Mouse (Mus musculus): ENCODE measurements around the gene Hcfc1r1. TPM values are rescaled to one million over a fixed set of nuclear protein-coding genes. Genes with fewer than 3 reads are reported as not detected.

Hcfc1r1 gene
- polyA plus RNA-seq, 1 experiment from 2014 or later: 66.9 TPM

DNA sequence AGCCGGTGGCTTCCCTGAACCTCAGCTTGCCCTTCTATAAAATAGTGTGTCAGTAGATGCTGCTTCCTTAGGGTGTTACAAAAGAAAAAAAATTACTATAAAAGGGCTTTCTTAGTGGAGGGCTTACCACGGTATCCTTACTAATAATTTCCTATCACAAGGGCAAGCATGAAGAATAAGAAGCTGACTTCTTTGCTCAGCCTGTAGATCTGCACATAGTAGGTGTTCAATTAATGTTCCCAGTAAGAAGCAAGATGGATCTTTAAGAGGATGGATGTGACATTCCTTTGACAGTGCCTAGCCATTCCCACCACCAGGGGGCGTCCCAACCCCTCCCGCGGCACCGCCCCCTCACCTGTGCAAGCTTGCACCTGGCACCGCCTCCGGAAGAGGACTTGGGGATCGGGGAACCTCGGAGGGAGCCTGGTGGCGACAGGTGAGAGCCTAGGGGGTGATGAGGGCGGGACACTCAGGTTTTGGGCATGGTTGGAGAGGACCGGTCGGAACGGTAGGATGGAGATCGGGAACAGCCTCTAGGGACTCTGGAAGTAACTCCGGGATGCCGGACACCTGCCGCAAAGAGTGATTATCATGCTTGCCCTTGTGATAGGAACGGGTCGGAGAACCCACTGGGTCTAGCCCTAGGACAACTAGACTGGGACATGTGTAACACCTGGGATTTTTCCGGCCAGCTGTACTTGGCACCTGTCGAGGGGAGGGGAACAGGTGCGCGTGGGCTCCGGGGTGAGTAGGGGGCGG lies 13.1 kb upstream of the Hcfc1r1 start, which contains the start of gene Bicdl2:
Gene Bicdl2, plus strand, starts transcription at position 390 of the 759 bp plus-strand sequence.
- ATAC-seq (ENCODE audit: low FRiP score, low read depth): no peak
- no peaks in the 10 kb centered on the region for H3K36me3 ChIP-seq
- H3K4me1 ChIP-seq: 0 out of 2 replicates have a peak, but pooled peaks cover 9% of the 10 kb centered on the region
- H3K9me3 ChIP-seq: no peaks in the 10 kb centered on the region
- H3K4me3 ChIP-seq: peak within 1 kb of the TSS; percentile 11; the same call in 1 of the 2 replicates
- peaks cover 46% of the 10 kb centered on the region for H3K27me3 ChIP-seq
- 5% methylated on average over 27 of the region's 27 CpGs for WGBS
- H3K4me2 ChIP-seq (replicated peaks): peak within 1 kb of the TSS; percentile 38
- H3K27ac ChIP-seq: no peak within 1 kb of the TSS
- H3K9ac ChIP-seq: no peak within 1 kb of the TSS

- ATAC-seq (ENCODE audit: low FRiP score, low read depth): no peak
- peaks cover 46% of the 10 kb centered on the region for H3K27me3 ChIP-seq
- H3K4me2 ChIP-seq (replicated peaks): peak overlapping the region; percentile 38
Measured at GRCm38 (mm10) chr17:23660876-23661200, 12.6 kb upstream of the Hcfc1r1 start.

DNA sequence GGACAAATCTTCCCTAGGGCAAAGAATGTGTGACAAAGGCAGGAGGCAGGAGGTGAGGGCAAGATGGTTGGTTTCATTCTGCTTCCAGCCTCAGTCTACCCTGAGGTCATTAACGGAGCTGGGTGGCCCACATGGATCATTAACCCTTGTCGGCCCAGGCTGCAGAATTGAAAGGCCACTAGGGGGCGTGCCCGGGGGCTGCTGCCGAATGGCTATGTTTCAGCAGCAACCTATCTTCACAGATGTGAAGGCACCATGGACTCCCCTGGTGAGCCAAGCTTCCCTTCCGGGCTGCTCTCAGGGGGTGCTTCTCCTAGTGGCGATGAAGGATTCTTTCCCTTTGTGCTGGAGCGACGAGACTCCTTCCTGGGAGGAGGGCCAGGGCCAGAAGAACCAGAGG lies 11.9 kb upstream of the Hcfc1r1 start:
- H3K9ac ChIP-seq: no peak overlapping the region
- H3K27me3 ChIP-seq: peaks cover 46% of the 10 kb centered on the region
- WGBS: under 1% methylated on average over 9 of the region's 9 CpGs
- H3K4me1 ChIP-seq: 0 out of 2 replicates have a peak, but pooled peaks cover 9% of the 10 kb centered on the region
- H3K27ac ChIP-seq: no peak overlapping the region
- peaks cover 3% of the 10 kb centered on the region for H3K36me3 ChIP-seq
- H3K9me3 ChIP-seq: no peaks in the 10 kb centered on the region
- H3K4me3 ChIP-seq: no peak overlapping the region
- ATAC-seq (ENCODE audit: low FRiP score, low read depth): no peak
- H3K4me2 ChIP-seq (replicated peaks): no peak overlapping the region

More at GRCm38 (mm10) chr17:23660876-23661200, 12.6 kb upstream of the Hcfc1r1 start:
- Histone ChIP-seq H3K9ac (no peak overlapping the region), H3K4me1 (0 out of 2 replicates have a peak, but pooled peaks cover 9% of the 10 kb centered on the region), H3K4me3 (peak overlapping the region; percentile 11; the same call in 1 of the 2 replicates), H3K36me3 (no peaks in the 10 kb centered on the region), H3K9me3 (no peaks in the 10 kb centered on the region), H3K27ac (no peak overlapping the region)
- 2% methylated on average over 14 of the region's 14 CpGs for WGBS

GRCm38 (mm10) chr17:23664556-23665021 lies 8.8 kb upstream of the Hcfc1r1 start:
- ATAC-seq (ENCODE audit: low FRiP score, low read depth): peak; percentile 18; the same call in 1 of the 2 replicates
- H3K4me3 ChIP-seq: no peak overlapping the region

GRCm38 (mm10) chr17:23665511-23665910 lies 7.9 kb upstream of the Hcfc1r1 start:
- H3K4me2 ChIP-seq (replicated peaks): no peak overlapping the region
- no peaks in the 10 kb centered on the region for H3K9me3 ChIP-seq
- H3K27me3 ChIP-seq: peaks cover 29% of the 10 kb centered on the region
- ATAC-seq (ENCODE audit: low FRiP score, low read depth): no peak
- H3K36me3 ChIP-seq: peaks cover 42% of the 10 kb centered on the region
- H3K4me1 ChIP-seq: 0 out of 2 replicates have a peak, but pooled peaks cover 6% of the 10 kb centered on the region
- H3K9ac ChIP-seq: peak overlapping the region; percentile 51; the same call in 1 of the 2 replicates
- H3K27ac ChIP-seq: no peak overlapping the region
- H3K4me3 ChIP-seq: no peak overlapping the region
- WGBS: 77% methylated on average over 14 of the region's 14 CpGs

More at GRCm38 (mm10) chr17:23664556-23665021, 8.8 kb upstream of the Hcfc1r1 start:
- no peaks in the 10 kb centered on the region for H3K9me3 ChIP-seq
- 10% methylated on average over 5 of the region's 5 CpGs for WGBS
- no peak overlapping the region for H3K9ac ChIP-seq
- no peak overlapping the region for H3K27ac ChIP-seq
- H3K36me3 ChIP-seq: peaks cover 33% of the 10 kb centered on the region
- H3K4me2 ChIP-seq (replicated peaks): no peak overlapping the region
- peaks cover 38% of the 10 kb centered on the region for H3K27me3 ChIP-seq
- H3K4me1 ChIP-seq: 0 out of 2 replicates have a peak, but pooled peaks cover 9% of the 10 kb centered on the region

DNA sequence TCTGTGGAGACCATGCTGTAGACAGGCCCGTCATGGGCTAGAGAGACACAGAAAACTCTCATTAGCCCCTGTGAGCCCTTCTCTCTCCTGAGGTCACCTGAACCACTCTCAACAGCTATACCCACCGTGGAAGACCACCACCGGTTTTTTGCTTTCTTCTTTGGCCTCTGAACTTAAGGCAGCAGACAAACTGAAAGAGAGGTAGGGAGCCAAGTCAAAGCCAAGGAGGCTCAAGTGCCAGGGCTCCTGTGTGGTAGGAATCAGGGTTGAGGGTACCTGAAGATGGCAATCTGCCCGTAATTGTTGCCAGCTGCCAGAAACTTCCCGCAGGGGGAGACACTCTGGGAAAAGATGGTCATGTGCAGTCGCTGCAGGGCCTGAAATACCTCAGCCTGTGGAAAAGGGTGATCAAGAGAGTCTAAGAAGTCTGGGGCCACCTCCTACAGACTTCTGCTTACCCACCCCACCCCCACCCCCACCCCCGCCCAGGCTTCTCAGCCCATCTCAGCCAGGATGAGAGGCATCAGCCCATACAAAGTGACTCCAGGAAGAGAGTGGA lies 2.8 kb upstream of the Hcfc1r1 start:
- Histone ChIP-seq H3K9me3 (no peaks in the 10 kb centered on the region), H3K27ac (no peak overlapping the region), H3K4me3 (no peak overlapping the region), H3K9ac (no peak overlapping the region), H3K4me2 (replicated peaks) (no peak overlapping the region), H3K4me1 (peaks cover 22% of the 10 kb centered on the region), H3K27me3 (peaks cover 12% of the 10 kb centered on the region), H3K36me3 (peaks cover 44% of the 10 kb centered on the region)
- ATAC-seq (ENCODE audit: low FRiP score, low read depth): no peak
- WGBS: 85% methylated on average over 7 of the region's 7 CpGs

DNA sequence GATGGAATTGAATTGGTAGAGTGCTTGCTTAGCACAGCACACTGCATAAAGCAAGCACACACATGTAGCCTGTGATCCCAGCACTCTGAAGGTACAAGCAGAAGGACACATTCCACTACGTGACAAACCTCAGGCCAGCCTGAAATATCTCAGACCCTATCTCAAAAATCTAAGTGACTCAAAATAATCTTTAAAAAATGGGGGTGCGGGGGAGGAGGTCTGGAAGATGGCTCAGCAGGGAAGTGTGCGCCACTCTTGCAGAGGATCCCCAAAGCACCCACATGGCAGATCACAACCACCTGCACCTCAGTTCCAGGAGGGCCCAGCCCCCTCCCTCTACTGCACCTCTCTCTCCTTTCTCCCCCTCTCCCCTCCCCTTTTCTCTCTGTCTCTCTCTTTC lies 1.9 kb upstream of the Hcfc1r1 start:
- Histone ChIP-seq H3K9me3 (no peaks in the 10 kb centered on the region), H3K4me2 (replicated peaks) (no peak overlapping the region), H3K27ac (no peak overlapping the region), H3K27me3 (peaks cover 21% of the 10 kb centered on the region), H3K9ac (no peak overlapping the region), H3K4me3 (no peak overlapping the region), H3K4me1 (peaks cover 31% of the 10 kb centered on the region), H3K36me3 (peaks cover 41% of the 10 kb centered on the region)
- WGBS: 99% methylated on average over 3 of the region's 3 CpGs
- no peak for ATAC-seq (ENCODE audit: low FRiP score, low read depth)

DNA sequence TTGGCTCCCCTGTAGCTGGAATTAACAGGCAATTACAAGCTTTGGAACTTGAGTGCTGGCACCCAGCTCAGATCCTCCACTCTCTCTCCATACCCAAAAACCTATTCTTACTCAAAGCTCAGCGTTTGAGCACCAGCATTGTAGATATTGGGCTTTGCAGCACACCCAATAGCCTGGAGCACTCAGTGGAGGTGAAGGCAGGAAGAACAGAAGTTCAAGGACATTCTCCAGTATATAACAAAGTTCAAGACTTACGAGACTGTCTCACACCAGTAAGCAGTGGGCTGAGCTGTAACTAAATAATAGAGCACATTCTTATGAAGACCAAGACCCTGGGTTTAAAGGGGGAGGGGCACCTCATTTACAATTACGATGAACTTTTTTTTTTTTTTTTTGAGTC lies 635 bp upstream of the Hcfc1r1 start:
- Histone ChIP-seq H3K4me3 (peak overlapping the region; percentile 65), H3K27ac (no peak overlapping the region), H3K9me3 (no peaks in the 10 kb centered on the region), H3K4me1 (peaks cover 39% of the 10 kb centered on the region), H3K36me3 (peaks cover 28% of the 10 kb centered on the region), H3K9ac (peak overlapping the region; percentile 72; the same call in 1 of the 2 replicates), H3K4me2 (replicated peaks) (peak overlapping the region; percentile 95), H3K27me3 (peaks cover 24% of the 10 kb centered on the region)
- no peak for ATAC-seq (ENCODE audit: low FRiP score, low read depth)
- 57% methylated on average over 3 of the region's 3 CpGs for WGBS

DNA sequence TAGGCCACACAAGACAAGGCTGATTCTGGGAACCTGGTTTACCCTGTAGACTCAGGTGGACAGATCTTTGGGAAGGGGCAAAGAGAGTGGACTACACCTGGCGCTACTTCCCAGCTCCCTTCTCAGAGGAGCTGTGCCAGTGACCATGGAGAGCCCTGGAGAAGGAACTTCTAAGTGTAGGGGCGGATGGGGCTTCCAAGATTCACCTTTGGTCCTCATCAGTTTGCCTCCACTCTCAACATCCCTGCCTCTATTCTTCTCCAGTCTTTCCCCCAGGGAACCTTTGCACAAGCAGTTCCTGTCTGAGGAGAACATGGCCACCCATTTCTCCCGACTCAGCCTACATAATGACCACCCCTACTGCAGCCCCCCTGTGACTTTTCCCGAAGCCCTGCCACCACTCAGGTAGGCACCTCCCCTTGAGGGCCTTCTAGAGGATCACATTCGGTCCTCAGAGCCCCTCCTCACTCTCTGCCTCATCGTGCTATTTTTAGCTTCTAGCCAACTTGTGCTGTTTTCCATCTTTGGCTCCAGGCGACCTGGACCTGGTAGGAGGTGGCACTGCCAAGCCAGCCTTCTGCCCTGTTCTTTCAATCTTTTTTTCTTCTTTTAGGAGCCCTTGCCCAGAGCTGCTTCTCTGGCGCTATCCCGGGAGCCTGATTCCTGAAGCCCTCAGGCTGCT lies 1.0 kb downstream of the Hcfc1r1 start:
- no peak for ATAC-seq (ENCODE audit: low FRiP score, low read depth)
- WGBS: 35% methylated on average over 9 of the region's 9 CpGs
- H3K4me1 ChIP-seq: peaks cover 44% of the 10 kb centered on the region

DNA sequence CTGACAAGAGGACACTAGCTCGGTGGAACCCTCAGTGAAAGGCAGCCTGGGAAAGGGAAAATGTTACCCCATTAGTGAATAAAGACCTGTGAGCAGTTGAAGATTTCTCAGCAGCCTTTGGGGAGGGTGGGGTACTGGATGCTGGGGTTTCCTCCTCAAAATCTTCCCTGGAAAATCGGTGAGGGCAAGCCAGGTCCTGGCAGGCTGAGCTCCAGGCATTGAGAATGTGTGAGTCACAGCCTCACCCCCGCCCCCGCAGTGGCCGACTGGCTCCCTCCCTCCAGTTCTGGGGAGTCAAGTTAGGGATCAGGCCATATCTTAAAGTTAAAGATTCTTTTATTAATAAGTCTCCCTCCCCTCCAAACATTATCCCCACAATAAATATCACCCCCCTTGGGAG lies 1.7 kb downstream of the Hcfc1r1 start:
- no peak for ATAC-seq (ENCODE audit: low FRiP score, low read depth)
- H3K27me3 ChIP-seq: peaks cover 44% of the 10 kb centered on the region
- peaks cover 48% of the 10 kb centered on the region for H3K4me1 ChIP-seq
- H3K9me3 ChIP-seq: no peaks in the 10 kb centered on the region
- H3K36me3 ChIP-seq: peaks cover 6% of the 10 kb centered on the region
- peak overlapping the region; percentile 95 for H3K4me2 ChIP-seq (replicated peaks)
- H3K4me3 ChIP-seq: peak overlapping the region; percentile 65
- no peak overlapping the region for H3K27ac ChIP-seq
- WGBS: 26% methylated on average over 5 of the region's 5 CpGs
- peak overlapping the region; percentile 72; the same call in 1 of the 2 replicates for H3K9ac ChIP-seq

More for the DNA sequence above, 1.0 kb downstream of the Hcfc1r1 start:
- H3K36me3 ChIP-seq: peaks cover 13% of the 10 kb centered on the region
- peak overlapping the region; percentile 65 for H3K4me3 ChIP-seq
- peak overlapping the region; percentile 72 for H3K9ac ChIP-seq
- peak overlapping the region; percentile 95 for H3K4me2 ChIP-seq (replicated peaks)
- no peaks in the 10 kb centered on the region for H3K9me3 ChIP-seq
- H3K27ac ChIP-seq: no peak overlapping the region
- peaks cover 37% of the 10 kb centered on the region for H3K27me3 ChIP-seq

DNA sequence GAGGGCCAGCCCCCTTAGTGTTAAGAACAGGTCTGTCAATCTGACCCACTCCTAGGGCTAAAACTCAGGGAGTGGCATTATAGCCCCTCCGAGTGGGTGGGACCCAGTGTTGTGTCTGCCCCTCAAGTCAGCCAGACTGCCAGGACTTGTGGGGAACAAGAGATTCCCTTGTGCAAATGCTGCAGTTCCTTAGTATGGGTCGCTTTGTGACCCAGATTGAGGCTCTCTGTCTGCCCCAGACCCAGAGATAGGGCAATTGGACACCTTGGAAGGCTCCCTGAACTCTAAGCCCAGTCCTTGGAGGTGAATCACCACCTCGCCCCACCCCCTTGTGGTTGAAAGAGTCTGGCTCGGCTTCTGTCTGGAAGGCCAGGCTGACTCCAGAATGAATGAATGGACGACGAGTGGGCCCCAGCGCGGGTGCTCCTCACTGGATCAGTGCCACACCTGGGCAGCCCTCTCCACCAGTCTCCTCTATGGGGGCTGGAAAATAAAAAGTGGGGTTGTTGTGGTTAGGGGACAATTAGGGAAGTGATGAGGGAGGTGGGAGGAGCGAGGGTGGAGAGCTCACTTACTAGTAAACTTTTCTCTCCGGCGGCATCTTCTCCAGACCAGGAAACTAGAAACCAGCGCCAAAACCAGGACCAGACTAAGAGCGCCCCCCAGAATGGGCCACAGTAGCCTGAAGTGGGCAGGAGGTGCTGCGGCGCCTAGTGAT lies 2.3 kb downstream of the Hcfc1r1 start:
- ATAC-seq (ENCODE audit: low FRiP score, low read depth): no peak
- H3K9me3 ChIP-seq: no peaks in the 10 kb centered on the region
- H3K27ac ChIP-seq: no peak overlapping the region
- WGBS: 10% methylated on average over 15 of the region's 15 CpGs
- no peaks in the 10 kb centered on the region for H3K36me3 ChIP-seq
- peaks cover 50% of the 10 kb centered on the region for H3K27me3 ChIP-seq
- peaks cover 48% of the 10 kb centered on the region for H3K4me1 ChIP-seq
- H3K4me2 ChIP-seq (replicated peaks): peak overlapping the region; percentile 95
- peak overlapping the region; percentile 67 for H3K9ac ChIP-seq
- peak overlapping the region; percentile 65 for H3K4me3 ChIP-seq
